Mouse (Mus musculus): Measurements from ENCODE around the gene Ceacam19. TPM values are rescaled to one million over a fixed set of nuclear protein-coding genes. Genes with fewer than 3 reads are reported as not detected.

Gene Ceacam19
- not detected in 2 replicates for total RNA-seq (2014; rRNA removed)
- polyA plus RNA-seq (2012; rRNA removed): not detected in 2 replicates

DNA sequence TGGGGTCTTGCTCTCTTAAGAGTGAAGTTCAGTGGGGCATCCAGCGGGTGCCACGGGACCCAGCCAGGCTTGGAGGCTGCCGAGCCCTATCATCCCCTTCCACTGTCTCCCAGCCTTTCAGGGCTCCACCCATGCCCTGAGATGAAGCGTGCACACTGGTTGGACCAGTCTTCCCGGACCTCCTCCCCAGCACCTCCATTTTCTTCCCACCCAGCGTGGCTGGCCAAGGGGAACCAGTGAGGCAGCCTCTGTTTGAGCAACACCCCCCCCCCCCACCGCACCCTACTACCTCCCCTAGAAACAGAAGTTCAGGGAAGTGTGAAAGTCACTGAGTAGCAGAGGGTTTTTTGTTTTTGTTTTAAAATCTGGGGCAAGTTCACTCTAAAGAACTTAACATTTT lies at the start of gene Ceacam19:
Gene Ceacam19 (minus strand): TSS at position 117 of the 400 bp plus-strand sequence.
- no peak for TF ChIP-seq POLR2A (IDR thresholded peaks at IDR 0.05; ENCODE audit: extremely low read depth, insufficient read depth, low read length)
- no peak for TF ChIP-seq CTCF (IDR thresholded peaks at IDR 0.05; ENCODE audit: low read depth, low read length)
- no peaks in the 10 kb centered on the region for H3K79me2 ChIP-seq (ENCODE audit: control insufficient read depth, insufficient read depth, low read length)
- 65% methylated on average over 7 of the region's 7 CpGs for WGBS

DNA sequence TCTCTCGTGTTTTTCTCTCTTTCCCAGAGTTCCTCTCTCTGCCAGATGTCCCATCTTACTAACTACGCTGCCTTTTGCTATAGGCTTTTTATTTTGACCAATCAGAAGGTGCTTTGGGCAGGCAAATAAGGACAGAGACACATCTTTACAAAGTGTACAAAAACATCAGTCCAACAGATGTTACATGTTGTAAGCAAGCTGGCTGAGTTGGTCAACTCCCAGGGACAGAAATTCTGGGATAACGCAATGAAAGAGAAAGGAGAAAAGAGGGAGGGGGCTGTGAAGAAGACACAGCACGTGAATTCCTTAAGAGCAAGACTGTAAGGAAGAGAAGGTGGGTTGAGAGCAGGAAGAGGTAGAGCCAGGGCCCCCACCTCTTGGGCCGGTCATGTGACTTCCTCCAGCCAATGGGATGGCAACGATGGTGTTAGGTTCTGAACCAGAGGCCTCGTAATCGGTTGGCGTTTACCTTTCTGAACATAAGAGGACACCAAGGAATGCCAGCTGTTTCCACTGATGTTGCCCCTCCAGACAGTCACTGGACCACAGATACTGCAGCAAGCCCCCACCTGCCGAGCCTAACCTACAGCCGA lies 49.6 kb upstream of the Ceacam19 start:
- TF ChIP-seq CTCF (IDR thresholded peaks at IDR 0.05; ENCODE audit: low read depth, low read length) (no peak), POLR2A (IDR thresholded peaks at IDR 0.05; ENCODE audit: extremely low read depth, insufficient read depth, low read length) (no peak)
- no peak overlapping the region for H3K9ac ChIP-seq (ENCODE audit: low read depth, low read length)

More for the DNA sequence above, at the start of gene Ceacam19:
- no peaks in the 10 kb centered on the region for H3K27me3 ChIP-seq (ENCODE audit: control insufficient read depth, insufficient read depth, low read length)
- no peaks in the 10 kb centered on the region for H3K4me1 ChIP-seq (ENCODE audit: control insufficient read depth, insufficient read depth, low read length)
- no peaks in the 10 kb centered on the region for H3K36me3 ChIP-seq (ENCODE audit: control insufficient read depth, insufficient read depth, low read length)
- no peak for DNase-seq (ENCODE audit: extremely low read depth, low read depth, low spot score)
- no peak within 1 kb of the TSS for H3K9ac ChIP-seq (ENCODE audit: low read depth, low read length)
- H3K4me3 ChIP-seq (ENCODE audit: insufficient read depth, low read depth, low read length): no peak within 1 kb of the TSS
- H3K27ac ChIP-seq (replicated peaks; ENCODE audit: insufficient read depth, low read depth, low read length): no peak within 1 kb of the TSS

GRCm38 (mm10) chr7:19935961-19936360 lies 48.2 kb upstream of the Ceacam19 start:
- H3K9ac ChIP-seq (ENCODE audit: low read depth, low read length): no peak overlapping the region
- no peak for DNase-seq (ENCODE audit: extremely low read depth, low read depth, low spot score)
- no peaks in the 10 kb centered on the region for H3K79me2 ChIP-seq (ENCODE audit: control insufficient read depth, insufficient read depth, low read length)
- no peak for TF ChIP-seq POLR2A (IDR thresholded peaks at IDR 0.05; ENCODE audit: extremely low read depth, insufficient read depth, low read length)
- no peak for TF ChIP-seq CTCF (IDR thresholded peaks at IDR 0.05; ENCODE audit: low read depth, low read length)
- 0 out of 2 replicates have a peak, but pooled peaks cover 2% of the 10 kb centered on the region for H3K4me1 ChIP-seq (ENCODE audit: control insufficient read depth, insufficient read depth, low read length)
- WGBS: 64% methylated on average over 6 of the region's 6 CpGs
- H3K27ac ChIP-seq (replicated peaks; ENCODE audit: insufficient read depth, low read depth, low read length): peak overlapping the region; percentile 27; the same call in 1 of the 2 replicates
- no peak overlapping the region for H3K4me3 ChIP-seq (ENCODE audit: insufficient read depth, low read depth, low read length)
- no peaks in the 10 kb centered on the region for H3K27me3 ChIP-seq (ENCODE audit: control insufficient read depth, insufficient read depth, low read length)
- H3K36me3 ChIP-seq (ENCODE audit: control insufficient read depth, insufficient read depth, low read length): no peaks in the 10 kb centered on the region

More for the DNA sequence above, 49.6 kb upstream of the Ceacam19 start:
- Histone ChIP-seq H3K36me3 (ENCODE audit: control insufficient read depth, insufficient read depth, low read length) (no peaks in the 10 kb centered on the region), H3K4me3 (ENCODE audit: insufficient read depth, low read depth, low read length) (no peak overlapping the region), H3K27me3 (ENCODE audit: control insufficient read depth, insufficient read depth, low read length) (no peaks in the 10 kb centered on the region), H3K27ac (replicated peaks; ENCODE audit: insufficient read depth, low read depth, low read length) (no peak overlapping the region), H3K4me1 (ENCODE audit: control insufficient read depth, insufficient read depth, low read length) (no peaks in the 10 kb centered on the region), H3K79me2 (ENCODE audit: control insufficient read depth, insufficient read depth, low read length) (no peaks in the 10 kb centered on the region)
- no peak for DNase-seq (ENCODE audit: extremely low read depth, low read depth, low spot score)
- 80% methylated on average over 11 of the region's 11 CpGs for WGBS

DNA sequence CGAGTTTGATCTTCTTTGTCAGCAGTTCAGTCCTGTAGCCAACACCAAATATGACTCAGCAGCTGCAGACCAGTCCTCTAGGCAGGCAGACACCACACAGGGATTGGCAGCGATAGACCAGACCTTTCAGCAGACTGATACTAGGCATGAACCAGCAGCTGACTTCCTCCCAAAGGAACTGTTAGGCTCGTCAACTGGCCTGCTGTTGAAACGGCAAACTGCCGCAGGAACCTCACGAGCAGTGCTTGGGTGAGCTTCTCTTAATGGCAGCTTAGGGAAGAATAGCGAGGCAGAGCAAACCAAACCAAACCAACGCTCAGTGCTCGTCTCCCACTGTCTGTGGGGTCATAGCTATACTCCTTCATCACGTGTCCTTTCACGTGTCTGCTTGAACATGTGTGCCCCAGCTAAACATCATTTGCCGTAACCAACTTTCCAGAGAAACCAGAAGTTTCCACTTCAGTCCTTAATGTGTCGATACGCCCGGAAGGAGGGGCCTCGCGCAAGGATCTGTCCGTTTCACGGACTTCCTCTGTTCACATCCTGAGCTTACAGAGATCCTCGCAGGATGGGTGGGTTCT lies 47.5 kb upstream of the Ceacam19 start:
- Histone ChIP-seq H3K27me3 (ENCODE audit: control insufficient read depth, insufficient read depth, low read length) (no peaks in the 10 kb centered on the region), H3K79me2 (ENCODE audit: control insufficient read depth, insufficient read depth, low read length) (no peaks in the 10 kb centered on the region), H3K27ac (replicated peaks; ENCODE audit: insufficient read depth, low read depth, low read length) (peak overlapping the region; percentile 27), H3K4me1 (ENCODE audit: control insufficient read depth, insufficient read depth, low read length) (0 out of 2 replicates have a peak, but pooled peaks cover 2% of the 10 kb centered on the region), H3K9ac (ENCODE audit: low read depth, low read length) (no peak overlapping the region), H3K36me3 (ENCODE audit: control insufficient read depth, insufficient read depth, low read length) (no peaks in the 10 kb centered on the region), H3K4me3 (ENCODE audit: insufficient read depth, low read depth, low read length) (no peak overlapping the region)
- TF ChIP-seq POLR2A (IDR thresholded peaks at IDR 0.05; ENCODE audit: extremely low read depth, insufficient read depth, low read length) (no peak), CTCF (IDR thresholded peaks at IDR 0.05; ENCODE audit: low read depth, low read length) (no peak)
- WGBS: 70% methylated on average over 20 of the region's 20 CpGs
- no peak for DNase-seq (ENCODE audit: extremely low read depth, low read depth, low spot score)

- Histone ChIP-seq H3K9ac (ENCODE audit: low read depth, low read length) (no peak overlapping the region), H3K79me2 (ENCODE audit: control insufficient read depth, insufficient read depth, low read length) (no peaks in the 10 kb centered on the region), H3K27me3 (ENCODE audit: control insufficient read depth, insufficient read depth, low read length) (no peaks in the 10 kb centered on the region), H3K36me3 (ENCODE audit: control insufficient read depth, insufficient read depth, low read length) (no peaks in the 10 kb centered on the region), H3K27ac (replicated peaks; ENCODE audit: insufficient read depth, low read depth, low read length) (0 out of 2 replicates have a peak overlapping the region, but pooled peaks have one; percentile 11), H3K4me3 (ENCODE audit: insufficient read depth, low read depth, low read length) (no peak overlapping the region), H3K4me1 (ENCODE audit: control insufficient read depth, insufficient read depth, low read length) (0 out of 2 replicates have a peak, but pooled peaks cover 2% of the 10 kb centered on the region)
- 18% methylated on average over 21 of the region's 21 CpGs for WGBS
- TF ChIP-seq CTCF (IDR thresholded peaks at IDR 0.05; ENCODE audit: low read depth, low read length) (no peak), POLR2A (IDR thresholded peaks at IDR 0.05; ENCODE audit: extremely low read depth, insufficient read depth, low read length) (no peak)
- DNase-seq (ENCODE audit: extremely low read depth, low read depth, low spot score): peak; percentile 70
Observed at GRCm38 (mm10) chr7:19932877-19933809, 45.4 kb upstream of the Ceacam19 start.
